Mouse (Mus musculus) intestine, postnatal 0 days (tissue): ENCODE data around the gene Gm3591. TPM values are rescaled to one million over a fixed set of nuclear protein-coding genes. Genes with fewer than 3 reads are reported as not detected.
"Not testable (repeated sequence)": the region's sequence is repeated elsewhere in the genome, so short reads cannot be mapped to it uniquely, and the experiment has no call there.

Experiments
- ATAC-seq: fragments of 200-750 bp; cut with Nextera tagmentation; 2 replicates; pipeline ENCODE4 v1.8.0; 2017; ENCODE audit warnings: mild to moderate bottlenecking, moderate TSS enrichment, moderate library complexity
- H3K27ac ChIP-seq: fragments of 300-500 bp; sonication (generic); 2 replicates; pipeline ENCODE4 v1.5.1; 2014; ENCODE audit warnings: mild to moderate bottlenecking, low read depth, low read length, moderate library complexity
- H3K27me3 ChIP-seq: fragments of 300-500 bp; sonication (generic); replicated peaks from 2 replicates; pipeline ENCODE4 v1.6.1; 2014; ENCODE audit warnings: low read length, mixed read lengths; ENCODE audit not compliant: control insufficient read depth, insufficient read depth
- H3K36me3 ChIP-seq: fragments of 300-500 bp; sonication (generic); 2 replicates; pipeline ENCODE4 v1.6.1; 2014; ENCODE audit warnings: mild to moderate bottlenecking, moderate library complexity; ENCODE audit not compliant: control insufficient read depth, insufficient read depth
- H3K4me1 ChIP-seq: fragments of 300-500 bp; sonication (generic); replicated peaks from 2 replicates; pipeline ENCODE4 v1.6.1; 2014; ENCODE audit warnings: antibody characterized with exemption, low read length, mixed read lengths; ENCODE audit not compliant: control insufficient read depth, insufficient read depth
- H3K4me2 ChIP-seq: fragments of 300-500 bp; sonication (generic); replicated peaks from 2 replicates; pipeline ENCODE4 v1.6.1; 2014; ENCODE audit warnings: low read depth, mild to moderate bottlenecking, moderate library complexity
- H3K4me3 ChIP-seq: fragments of 300-500 bp; sonication (generic); 2 replicates; pipeline ENCODE4 v1.5.1; 2014; ENCODE audit warnings: low read depth, low read length
- H3K9ac ChIP-seq: fragments of 300-500 bp; sonication (generic); 2 replicates; pipeline ENCODE4 v1.6.1; 2014; ENCODE audit warnings: mild to moderate bottlenecking, low read depth, low read length
- H3K9me3 ChIP-seq: fragments of 300-500 bp; sonication (generic); 2 replicates; pipeline ENCODE4 v1.6.1; 2016; ENCODE audit warnings: mixed run types; ENCODE audit not compliant: control insufficient read depth
- WGBS: fragments of 180-500 bp; shearing (Covaris S2); extraction: QIAGEN DNeasy Blood & Tissue Kit; methylation state at CpG from one replicate; pipeline ENCODE4 v1.1.7; 2014; 5-methylcytosine and 5-hydroxymethylcytosine counted together
- polyA plus RNA-seq: library from polyadenylated mRNA; unstranded; fragments of >200 nt; fragmentation: Nextera tagmentation; extraction: Ambion mirVana; gene quantifications from 2 replicates; pipeline ENCODE4 v1.2.1, GENCODE M21; 2015

Gm3591 gene
- 0.46 TPM in 1 of 2 replicates, not detected in the other for polyA plus RNA-seq

DNA sequence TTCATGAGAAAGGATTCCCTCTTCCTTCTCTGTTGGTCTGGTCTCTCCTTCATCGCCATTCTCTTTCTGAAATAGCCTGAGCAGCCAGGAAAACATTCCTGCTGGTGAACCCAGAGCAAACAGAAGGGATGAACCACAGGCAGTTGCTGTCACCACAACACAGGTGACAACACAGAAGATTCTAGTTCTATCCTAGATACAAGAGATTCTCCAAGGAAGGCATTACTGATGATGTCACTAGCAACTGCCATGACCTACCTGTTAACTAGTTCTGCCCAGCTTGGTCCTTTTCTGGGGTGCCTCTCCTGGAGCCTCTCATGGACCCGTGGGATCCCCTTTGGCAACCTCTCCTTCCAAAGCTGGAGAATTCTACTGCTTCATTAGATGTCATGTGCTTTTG, at the start of gene Gm3591:
Gene Gm3591 (minus strand): TSS at position 101 of the 400 bp plus-strand sequence.
- H3K36me3 ChIP-seq, H3K27ac ChIP-seq, H3K9ac ChIP-seq, H3K4me2 ChIP-seq, H3K4me3 ChIP-seq, H3K9me3 ChIP-seq, H3K4me1 ChIP-seq, ATAC-seq, H3K27me3 ChIP-seq: not testable (repeated sequence)
- no CpG with 5 or more reads among the region's 2 CpGs for WGBS

GRCm38 (mm10) chr14:6444511-6444910, 32.2 kb upstream of the Gm3591 start, which contains the start of gene Gm3594:
TSS of gene Gm3594 (minus strand) at chr14:6444611.
- H3K4me2 ChIP-seq, H3K4me1 ChIP-seq, H3K27ac ChIP-seq, H3K4me3 ChIP-seq, ATAC-seq, H3K36me3 ChIP-seq, H3K9me3 ChIP-seq, H3K9ac ChIP-seq, H3K27me3 ChIP-seq: not testable (repeated sequence)
- WGBS, result no CpG with 5 or more reads among the region's 4 CpGs

GRCm38 (mm10) chr14:6440774-6441173, 28.5 kb upstream of the Gm3591 start:
- not testable (repeated sequence) for H3K27ac ChIP-seq, H3K36me3 ChIP-seq, H3K9ac ChIP-seq, H3K9me3 ChIP-seq, ATAC-seq, H3K4me3 ChIP-seq, H3K4me1 ChIP-seq, H3K4me2 ChIP-seq, H3K27me3 ChIP-seq
- 80% methylated on average over 2 of the region's 4 CpGs for WGBS

- H3K36me3 ChIP-seq, H3K4me3 ChIP-seq, H3K27me3 ChIP-seq, H3K4me2 ChIP-seq, H3K4me1 ChIP-seq, H3K9ac ChIP-seq, ATAC-seq, H3K9me3 ChIP-seq, H3K27ac ChIP-seq: not testable (repeated sequence)
- 60% methylated on average over 1 of the region's 5 CpGs for WGBS
Observed at GRCm38 (mm10) chr14:6440206-6440605, 27.9 kb upstream of the Gm3591 start.

DNA sequence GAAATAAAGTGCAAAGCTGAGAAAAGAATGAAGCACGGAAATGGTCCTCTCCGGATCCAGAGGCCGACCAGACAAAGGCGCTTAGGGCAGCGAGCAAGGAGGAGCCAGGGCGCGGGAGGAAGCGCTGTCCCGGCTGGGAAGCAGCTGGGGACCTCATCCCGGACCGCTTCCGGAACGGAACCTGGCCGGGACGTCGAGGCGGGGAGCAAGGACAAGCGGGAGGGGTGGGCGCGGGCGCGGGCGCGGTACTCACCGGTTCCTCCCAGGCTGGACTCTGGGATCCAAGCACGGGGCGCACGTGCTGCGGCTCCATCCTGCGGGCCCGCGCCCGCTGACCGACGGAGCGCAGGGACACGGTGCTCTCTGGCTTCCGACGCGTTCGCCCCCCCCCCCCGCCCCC, 14.5 kb upstream of the Gm3591 start:
- H3K9ac ChIP-seq, H3K27me3 ChIP-seq, H3K27ac ChIP-seq, H3K4me1 ChIP-seq, H3K4me2 ChIP-seq, H3K9me3 ChIP-seq, H3K36me3 ChIP-seq, ATAC-seq, H3K4me3 ChIP-seq: not testable (repeated sequence)
- 0% methylated on average over 8 of the region's 42 CpGs for WGBS

DNA sequence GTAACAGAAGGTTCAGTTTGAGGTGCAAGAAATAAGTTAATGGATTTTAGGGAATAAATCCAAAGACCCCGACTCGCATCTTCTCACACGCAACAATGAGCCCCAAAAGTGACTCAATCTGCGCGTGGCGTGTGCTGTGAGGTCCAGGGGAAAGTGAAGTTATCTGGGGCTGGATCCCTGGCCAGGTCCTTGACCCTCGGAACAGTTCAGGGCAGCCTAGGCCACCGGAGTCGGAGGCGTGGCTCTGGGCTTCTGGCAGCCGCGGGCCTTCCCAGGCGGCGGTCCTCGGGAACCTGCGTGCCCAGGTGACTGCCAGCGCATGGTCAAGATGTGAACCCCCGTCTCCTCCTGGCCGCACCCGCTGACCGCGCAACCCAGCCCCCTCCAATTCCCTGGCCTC, 14.1 kb upstream of the Gm3591 start:
- not testable (repeated sequence) for H3K27me3 ChIP-seq, H3K36me3 ChIP-seq, ATAC-seq, H3K9me3 ChIP-seq, H3K27ac ChIP-seq, H3K9ac ChIP-seq, H3K4me3 ChIP-seq, H3K4me1 ChIP-seq
- 26% methylated on average over 10 of the region's 22 CpGs for WGBS
- 0 out of 2 replicates have a peak overlapping the region, but pooled peaks have one; percentile 27 for H3K4me2 ChIP-seq

DNA sequence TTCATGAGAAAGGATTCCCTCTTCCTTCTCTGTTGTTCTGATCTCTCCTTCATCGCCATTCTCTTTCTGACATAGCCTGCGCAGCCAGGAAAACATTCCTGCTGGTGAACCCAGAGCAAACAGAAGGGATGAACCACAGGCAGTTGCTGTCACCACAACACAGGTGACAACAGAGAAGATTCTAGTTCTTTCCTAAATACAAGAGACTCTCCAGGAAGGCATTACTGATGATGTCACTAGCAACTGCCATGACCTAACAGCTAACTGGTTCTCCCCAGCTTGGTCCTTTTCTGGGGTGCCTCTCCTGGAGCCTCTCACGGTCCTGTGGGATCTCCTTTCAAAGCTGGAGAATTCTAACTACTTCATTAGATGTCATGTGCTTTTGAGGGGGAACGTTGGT, 22.1 kb downstream of the Gm3591 start, which contains the start of gene Gm16440:
Gene Gm16440 (minus strand): TSS at position 101 of the 400 bp plus-strand sequence.
- not testable (repeated sequence) for H3K4me2 ChIP-seq, ATAC-seq, H3K9ac ChIP-seq, H3K4me1 ChIP-seq, H3K4me3 ChIP-seq, H3K27ac ChIP-seq, H3K27me3 ChIP-seq, H3K9me3 ChIP-seq, H3K36me3 ChIP-seq
- 81% methylated on average over 2 of the region's 4 CpGs for WGBS

Other genes starting within 250 kb of the Gm3591 start
- gene Gm21560, start 193.2 kb downstream of the Gm3591 start, polyA plus RNA-seq, result not detected in 2 replicates
- gene Gm3411, start 125.2 kb downstream of the Gm3591 start, polyA plus RNA-seq, result 0.70 and 1.1 TPM in 2 replicates
- gene Gm21103, start 107.6 kb downstream of the Gm3591 start, polyA plus RNA-seq, result not detected in 2 replicates
- gene Gm3618, start 68.8 kb downstream of the Gm3591 start, polyA plus RNA-seq, result not detected in 2 replicates
- gene Gm16440, start 22.2 kb downstream of the Gm3591 start, polyA plus RNA-seq, result not detected in 2 replicates
- not detected in 2 replicates for gene Gm3594, start 32.1 kb upstream of the Gm3591 start, polyA plus RNA-seq
- gene Gm8356, start 124.8 kb upstream of the Gm3591 start, polyA plus RNA-seq, result not detected in 2 replicates
- gene Gm3629, start 178.1 kb upstream of the Gm3591 start, polyA plus RNA-seq, result 0.29 TPM in 1 of 2 replicates, not detected in the other
- gene Gm3460, start 209.9 kb upstream of the Gm3591 start, polyA plus RNA-seq, result not detected in 2 replicates